Mouse (Mus musculus): ENCODE data around the gene Tbc1d17.
"Not testable (repeated sequence)": the region's sequence is repeated elsewhere in the genome, so short reads cannot be mapped to it uniquely, and the experiment has no call there.

Tbc1d17 gene

DNA sequence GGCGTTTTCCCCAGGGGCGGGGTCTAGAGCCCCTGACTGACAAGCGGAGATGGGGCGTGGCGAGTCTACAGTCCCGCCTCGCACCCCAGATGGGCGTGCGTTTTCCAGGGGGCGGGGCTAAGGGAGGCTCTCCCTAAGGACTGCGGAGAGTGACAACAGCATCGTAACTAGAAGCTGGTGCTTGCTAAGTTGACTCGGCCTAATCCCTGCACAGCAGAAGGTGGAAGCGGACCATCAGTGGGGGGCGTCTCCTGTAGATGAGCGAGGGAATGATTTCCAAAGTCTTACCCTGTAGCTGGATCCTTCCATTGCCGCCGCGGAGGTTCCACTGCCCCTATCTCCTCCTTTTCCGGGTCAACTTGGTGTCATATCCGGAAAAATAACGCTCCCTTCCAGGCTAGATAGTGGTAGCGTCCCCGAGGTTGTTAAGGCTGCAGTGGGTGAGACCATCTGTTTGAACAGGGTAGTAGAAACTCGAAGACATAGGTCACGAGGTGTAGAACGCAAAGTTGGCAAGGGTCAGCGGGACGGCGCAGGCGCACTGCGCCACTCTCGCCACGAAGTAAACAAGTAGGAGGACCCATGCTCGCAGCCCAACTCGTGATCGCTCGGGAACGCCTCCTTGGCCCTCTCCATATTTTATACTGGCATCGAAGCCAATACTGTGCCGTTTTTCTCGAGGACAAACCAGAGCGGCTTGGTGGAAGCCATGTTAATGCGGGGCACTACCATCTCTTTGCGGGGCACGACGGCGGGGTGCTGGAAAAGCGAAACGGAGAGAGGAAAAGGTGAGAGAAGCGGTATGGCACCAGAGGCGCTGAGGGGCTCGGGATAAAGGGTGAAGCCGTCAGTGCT lies at the start of gene Tbc1d17, which contains the start of gene Akt1s1:
Tbc1d17 (minus strand) TSS at position 519 of the 855 bp plus-strand sequence.
Akt1s1 (plus strand) TSS at position 431 of the 855 bp plus-strand sequence.
- DNase-seq (ENCODE audit: low spot score), result peak; percentile 99

DNA sequence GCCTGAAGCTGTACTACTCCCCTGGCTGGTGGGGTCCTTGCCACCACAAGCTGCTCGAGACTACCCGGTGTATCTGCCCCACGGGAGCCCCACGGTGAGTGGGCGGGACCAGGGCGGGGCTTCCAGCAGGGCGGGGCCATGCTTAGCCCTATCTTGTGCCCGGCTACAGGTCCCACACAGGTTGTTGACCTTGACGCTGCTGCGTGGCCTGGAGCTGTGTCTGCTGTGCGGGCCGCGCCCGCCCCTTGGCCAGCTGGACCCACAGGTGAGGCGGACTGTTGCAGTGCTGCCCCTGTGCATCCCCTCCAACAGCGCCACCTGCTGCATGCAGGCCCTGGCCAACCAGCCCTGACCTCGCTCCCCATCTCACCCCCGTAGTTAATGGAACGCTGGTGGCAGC lies 49.7 kb upstream of the Tbc1d17 start:
- peak; percentile 43 for DNase-seq (ENCODE audit: low spot score)

DNA sequence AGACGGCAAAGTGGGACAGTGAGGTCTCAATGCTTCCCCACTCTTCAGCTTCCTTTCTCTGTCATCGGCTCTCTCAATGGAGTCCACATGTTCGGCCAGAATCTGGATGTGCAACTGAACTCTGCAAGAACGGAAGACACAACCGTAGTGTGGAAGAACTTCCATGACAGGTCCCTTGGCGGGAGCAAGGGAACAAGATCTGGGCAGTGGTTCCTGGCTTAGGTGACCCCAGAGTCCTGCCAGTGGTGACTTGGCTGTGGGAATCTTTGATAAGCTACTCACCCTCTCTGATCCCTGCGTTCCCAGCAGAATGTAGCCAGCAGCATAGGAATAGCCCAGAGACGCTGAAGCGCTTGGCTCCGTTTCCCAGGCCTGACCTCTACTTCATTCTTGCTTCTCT lies 47.6 kb upstream of the Tbc1d17 start:
- DNase-seq (ENCODE audit: low spot score), result no peak

- DNase-seq (ENCODE audit: low spot score), result peak; percentile 90
Observed at GRCm38 (mm10) chr7:44895593-44896434, 46.9 kb upstream of the Tbc1d17 start, which contains the start of gene Fuz. TSS of gene Fuz (plus strand) at chr7:44896079.

DNA sequence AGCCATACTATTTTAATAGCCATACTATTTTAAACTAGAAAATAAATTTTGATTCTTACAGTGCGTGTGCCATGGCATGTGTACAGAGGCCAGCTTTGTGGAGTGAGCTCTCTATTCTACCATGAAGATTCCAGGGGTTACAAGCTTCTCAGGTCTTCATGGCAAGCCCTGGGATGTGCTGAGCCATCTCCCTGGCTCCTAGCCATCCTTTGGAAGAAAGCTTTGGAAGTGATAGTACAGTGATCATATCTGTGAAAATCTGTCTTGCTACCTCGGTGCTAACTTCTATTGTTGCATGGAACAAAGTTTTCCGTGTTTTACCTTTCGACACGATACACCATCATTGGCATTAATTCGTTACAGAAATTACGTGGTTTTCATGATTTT lies 46.3 kb upstream of the Tbc1d17 start:
- no peak for DNase-seq (ENCODE audit: low spot score)

DNA sequence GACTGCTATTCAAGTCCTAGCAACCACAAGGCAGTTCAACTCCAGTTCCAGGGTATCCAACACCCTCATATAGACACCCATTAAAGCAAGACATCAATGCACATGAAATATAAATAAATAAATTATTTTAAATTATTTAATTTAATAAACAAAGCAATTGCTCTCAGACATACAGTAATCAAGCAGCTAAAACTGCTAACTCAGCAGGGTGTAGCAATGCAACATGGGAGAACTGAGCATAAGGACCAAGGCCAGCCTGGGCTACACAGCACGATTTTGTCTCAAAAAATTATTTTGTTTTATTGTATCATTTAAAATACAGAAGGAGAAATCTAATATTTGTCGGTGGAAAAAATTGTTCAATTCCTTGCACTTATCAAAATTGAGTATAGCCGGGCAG lies 45.3 kb upstream of the Tbc1d17 start:
- no peak for DNase-seq (ENCODE audit: low spot score)

DNA sequence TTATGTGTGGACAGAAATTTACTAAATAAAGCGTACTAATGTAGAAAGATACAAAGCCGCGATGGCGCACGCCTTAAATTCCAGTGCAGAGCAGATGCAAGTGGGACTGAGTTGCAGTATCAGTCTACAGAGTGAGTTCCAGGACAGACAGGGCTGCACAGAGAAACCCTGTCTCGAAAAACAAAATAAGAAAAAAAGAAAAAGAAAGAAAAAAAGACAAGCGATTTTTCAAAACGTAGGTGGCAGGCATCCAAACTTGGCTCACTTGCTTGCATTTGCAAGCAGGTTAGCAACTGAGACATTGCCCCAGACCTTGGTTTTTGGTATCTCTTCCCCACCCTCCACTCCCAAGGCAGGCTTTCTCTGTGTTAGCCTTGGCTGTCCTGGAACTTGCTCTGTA lies 44.3 kb upstream of the Tbc1d17 start:
- peak; percentile 69 for DNase-seq (ENCODE audit: low spot score)

DNA sequence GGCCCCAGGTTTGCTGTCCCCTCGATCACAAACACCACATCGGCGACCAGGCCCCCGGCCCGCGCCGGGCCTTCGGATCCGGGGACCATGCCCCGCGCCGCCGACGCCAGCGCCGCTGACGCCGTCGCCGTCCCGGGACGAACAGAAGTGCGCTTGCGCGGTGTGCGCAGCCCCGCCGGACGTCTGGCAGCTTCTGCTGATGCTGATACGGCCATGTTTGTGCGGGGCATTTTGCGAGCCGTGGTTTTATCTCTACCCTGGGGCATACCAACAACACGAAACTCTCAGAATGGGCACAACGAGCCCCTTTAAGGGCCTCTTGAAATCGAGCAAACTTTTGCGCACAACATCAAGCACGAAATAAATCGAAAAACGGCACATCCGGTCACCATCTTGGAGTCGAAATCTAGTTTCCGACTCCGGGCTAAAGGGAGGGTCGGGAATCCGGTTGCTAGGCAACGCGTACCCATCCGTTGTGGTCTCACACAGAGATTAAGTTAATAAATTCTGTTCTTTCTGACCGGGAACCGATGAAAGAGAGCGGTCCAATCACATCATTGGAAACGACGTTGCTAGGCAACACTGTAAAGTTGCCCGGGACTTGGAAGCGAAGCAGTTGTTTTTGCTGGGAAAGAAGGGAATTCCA lies 43.5 kb upstream of the Tbc1d17 start, which contains the start of gene Med25:
Med25 (minus strand) TSS at position 437 of the 646 bp plus-strand sequence.
- DNase-seq (ENCODE audit: low spot score), result peak; percentile 96

GRCm38 (mm10) chr7:44891611-44892010 lies 42.7 kb upstream of the Tbc1d17 start:
- DNase-seq (ENCODE audit: low spot score), result no peak

- no peak for DNase-seq (ENCODE audit: low spot score)
Observed at GRCm38 (mm10) chr7:44890737-44891136, 41.9 kb upstream of the Tbc1d17 start.

DNA sequence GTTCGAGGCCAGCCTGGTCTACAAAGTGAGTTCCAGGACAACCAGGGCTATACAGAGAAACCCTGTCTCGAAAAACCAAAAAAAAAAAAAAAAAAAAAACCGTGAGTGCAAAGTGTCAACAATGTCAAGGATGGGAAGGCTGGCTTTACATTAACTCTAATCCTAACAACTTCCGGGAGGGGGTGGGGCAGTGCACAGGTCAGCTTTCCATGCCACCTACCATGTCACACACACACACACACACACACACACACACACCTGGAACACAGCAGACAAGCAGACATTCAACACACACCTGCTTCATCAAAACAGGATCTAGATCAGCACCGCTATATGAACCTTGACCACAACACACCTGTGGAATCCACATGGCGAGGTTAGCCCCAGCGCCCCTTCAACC lies 41.3 kb upstream of the Tbc1d17 start:
- no peak for DNase-seq (ENCODE audit: low spot score)

DNA sequence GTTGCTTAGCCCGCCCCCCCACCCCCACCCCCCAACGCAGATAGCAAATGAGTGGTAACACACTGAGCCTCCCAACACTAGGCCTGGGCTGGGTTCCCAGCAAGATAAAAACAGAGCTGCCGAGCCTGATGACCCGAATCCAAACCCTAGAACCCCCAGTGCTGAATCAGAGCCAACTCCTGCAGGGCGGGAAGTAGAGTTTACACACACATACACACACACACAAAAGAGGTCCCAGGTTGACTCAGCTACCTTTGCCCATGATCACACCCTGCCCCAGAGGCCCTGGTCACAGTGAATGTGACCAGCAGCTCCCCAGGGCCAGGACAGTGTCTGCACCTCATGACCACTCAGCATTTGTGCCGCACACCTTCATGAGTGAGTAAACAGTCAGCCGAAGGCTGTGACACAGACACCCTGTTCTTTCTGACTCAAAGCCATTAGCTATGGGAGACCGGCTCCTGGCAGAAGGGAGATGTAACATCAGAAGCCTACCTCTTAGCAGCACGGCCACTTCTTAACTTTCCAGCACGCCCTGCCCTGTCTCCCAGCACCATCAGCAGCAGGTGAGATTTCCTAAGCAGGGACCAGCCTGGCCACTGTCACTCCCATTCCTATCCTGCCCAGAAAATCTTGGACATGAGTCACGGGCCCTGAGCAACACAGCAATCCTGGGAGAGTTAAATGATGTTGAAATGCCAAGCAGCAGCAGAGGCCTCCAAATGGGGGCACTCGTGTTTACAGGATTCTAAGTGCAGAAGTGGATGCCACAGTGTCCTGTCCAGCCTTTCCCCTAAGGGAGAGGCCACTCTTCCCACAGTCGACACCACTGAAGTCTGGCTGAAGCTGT lies 39.6 kb upstream of the Tbc1d17 start:
- no peak for DNase-seq (ENCODE audit: low spot score)

- DNase-seq (ENCODE audit: low spot score), result no peak
Observed at GRCm38 (mm10) chr7:44886964-44887363, 38.1 kb upstream of the Tbc1d17 start.

- DNase-seq (ENCODE audit: low spot score), result no peak
Observed at GRCm38 (mm10) chr7:44884637-44885036, 35.8 kb upstream of the Tbc1d17 start.

GRCm38 (mm10) chr7:44883036-44883435 lies 34.2 kb upstream of the Tbc1d17 start:
- DNase-seq (ENCODE audit: low spot score), result no peak

- DNase-seq (ENCODE audit: low spot score), result no peak
Observed at GRCm38 (mm10) chr7:44877833-44878232, 29.0 kb upstream of the Tbc1d17 start.

DNA sequence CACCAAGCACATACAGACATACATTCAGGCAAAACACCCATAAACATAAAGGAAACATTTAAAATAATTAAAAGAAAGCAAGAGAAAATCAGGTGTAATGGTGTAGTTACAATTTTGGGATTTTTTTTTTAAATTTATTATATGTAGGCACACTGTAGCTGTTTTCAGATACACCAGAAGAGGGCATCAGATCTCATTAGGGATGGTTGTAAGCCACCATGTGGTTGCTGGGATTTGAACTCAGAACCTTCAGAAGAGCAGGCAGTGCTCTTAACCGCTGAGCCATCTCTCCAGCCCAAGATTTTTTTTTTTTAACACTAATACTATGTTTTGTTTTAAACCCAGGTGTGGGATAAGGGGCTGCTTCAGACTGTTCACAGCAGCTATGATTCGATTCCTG lies 22.9 kb upstream of the Tbc1d17 start:
- DNase-seq (ENCODE audit: low spot score), result not testable (repeated sequence)

GRCm38 (mm10) chr7:44871181-44871580 lies 22.3 kb upstream of the Tbc1d17 start:
- DNase-seq (ENCODE audit: low spot score), result no peak

GRCm38 (mm10) chr7:44870614-44871013 lies 21.7 kb upstream of the Tbc1d17 start:
- DNase-seq (ENCODE audit: low spot score), result no peak

- DNase-seq (ENCODE audit: low spot score), result peak; percentile 94
Observed at GRCm38 (mm10) chr7:44869697-44870528, 21.0 kb upstream of the Tbc1d17 start, which contains the start of gene Ptov1. TSS of gene Ptov1 (minus strand) at chr7:44869788.

All from ovary, adult 18-20 months (tissue).